Mouse (Mus musculus) CH12F3 (cell line): ENCODE measurements around the gene Cldn34b1.
"Not testable (repeated sequence)": the region's sequence is repeated elsewhere in the genome, so short reads cannot be mapped to it uniquely, and the experiment has no call there.

ENCODE experiments used
- in situ Hi-C: fragments of 300-500 bp; cut with MboI; formaldehyde crosslinking; loops from 2 replicates; pipeline ENCODE4 v1.14.3; 2020; ENCODE audit warnings: low sequenced_read_pairs

Cldn34b1 gene

DNA sequence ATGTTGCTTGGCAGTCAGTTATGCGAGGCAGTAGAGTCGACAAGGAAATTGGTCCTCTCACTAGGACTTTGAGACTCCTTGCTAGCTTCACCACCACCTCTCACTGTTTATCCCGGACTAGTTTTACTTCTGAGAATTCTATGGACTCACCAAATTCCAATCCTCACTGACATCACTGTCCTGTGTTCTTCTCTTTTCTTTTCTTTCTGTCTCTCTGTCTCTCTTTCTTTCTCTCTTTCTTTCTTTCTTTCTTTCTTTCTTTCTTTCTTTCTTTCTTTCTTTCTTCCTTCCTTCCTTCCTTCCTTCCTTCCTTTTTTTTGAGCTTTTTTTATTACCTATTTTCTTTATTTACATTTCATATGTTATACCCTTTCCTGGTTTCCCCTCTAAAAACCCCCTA is at the start of gene Cldn34b1:
TSS of gene Cldn34b1 (minus strand) at position 101 of the 400 bp plus-strand sequence.
- in situ Hi-C loops = not testable (repeated sequence)

DNA sequence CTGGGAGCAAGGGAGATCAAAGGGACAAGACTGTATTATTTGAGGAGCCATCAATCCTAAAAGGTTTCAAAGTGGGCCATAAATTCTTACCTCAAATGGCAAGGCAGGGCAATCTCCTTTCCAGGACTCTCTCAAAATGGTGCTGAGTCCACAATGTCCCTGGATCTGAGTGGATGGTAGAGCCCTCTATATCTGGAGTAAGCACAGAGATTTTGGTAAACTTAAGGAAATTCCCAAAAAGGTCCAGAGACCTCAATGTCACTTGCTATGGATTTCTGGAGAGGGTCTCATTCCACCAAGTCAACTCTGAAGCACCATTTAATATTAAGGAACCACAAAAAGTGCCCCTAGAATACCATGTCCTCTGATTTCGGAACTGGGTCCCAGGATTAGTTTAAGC is 45.8 kb upstream of the Cldn34b1 start, which contains the start of gene Magea6:
TSS of gene Magea6 (minus strand) at position 101 of the 400 bp plus-strand sequence.
- in situ Hi-C loops = not testable (repeated sequence)
